Mouse (Mus musculus) c-Kit-positive CD71-negative TER-119-negative erythroid progenitor cells, embryonic 14.5 days (primary cell): ENCODE results near the gene Xylt1.

ENCODE experiments used
- DNase-seq: peaks from one replicate; pipeline ENCODE4 v3.0.0-alpha.2; 2013; ENCODE audit warnings: low read depth

Xylt1 gene

DNA sequence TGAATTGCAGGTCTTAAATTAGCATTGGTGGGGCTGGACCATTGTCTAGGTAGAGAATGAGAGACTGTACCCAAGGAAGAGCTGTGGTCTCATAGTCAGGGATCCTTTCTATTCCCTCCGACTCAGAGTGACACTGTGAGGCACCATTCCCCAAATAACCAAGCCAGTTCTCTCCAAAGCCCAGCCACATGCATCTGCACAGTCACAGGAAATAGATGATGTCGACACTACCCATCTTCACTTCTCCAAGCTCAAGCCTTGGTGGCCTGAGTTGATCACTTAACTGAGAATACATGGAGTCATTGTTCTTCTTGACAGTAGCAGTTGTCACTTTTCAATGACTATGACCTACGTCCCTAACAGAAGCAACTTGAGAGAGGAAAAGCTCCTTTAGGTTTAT is 100.6 kb downstream of the Xylt1 start:
- DNase-seq, result no peak

DNA sequence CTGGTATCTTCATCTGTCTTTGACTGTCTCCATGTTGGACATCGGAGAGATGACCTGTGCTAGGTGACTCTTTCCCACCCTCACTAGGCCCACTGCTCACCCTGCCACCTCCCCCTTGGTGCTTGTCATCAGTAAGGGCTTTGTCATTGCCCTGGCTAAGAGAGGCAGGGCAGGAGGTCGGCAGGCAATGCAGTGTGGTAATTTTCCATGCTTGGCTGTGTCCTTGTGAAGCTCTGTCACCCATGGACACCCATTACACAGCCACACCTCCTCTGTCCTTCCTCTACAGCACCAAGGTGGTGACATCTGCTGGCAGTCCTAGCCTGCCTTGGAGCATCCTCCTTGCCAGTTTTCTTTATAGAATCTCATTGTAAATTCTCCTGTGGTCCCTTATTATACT is 101.9 kb downstream of the Xylt1 start:
- DNase-seq, result no peak

DNA sequence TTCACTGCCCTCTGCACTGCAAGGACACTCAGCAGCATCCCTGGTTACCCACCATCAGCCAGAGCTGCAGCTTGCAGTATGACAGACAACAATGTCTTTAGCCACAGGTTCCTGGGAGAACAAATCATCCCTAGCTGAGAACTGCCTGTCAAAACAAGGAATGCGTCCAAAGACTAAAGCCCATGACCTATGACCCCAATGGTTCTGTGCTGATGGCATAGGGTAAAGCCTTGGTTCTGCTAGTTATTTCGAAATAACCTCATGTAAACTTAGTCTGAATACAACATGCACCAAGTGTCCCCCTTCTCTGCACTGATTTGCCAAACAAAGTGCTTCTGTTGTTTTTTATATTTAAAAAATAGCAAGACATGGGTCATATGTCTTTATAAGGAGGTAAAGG is 103.8 kb downstream of the Xylt1 start:
- no peak for DNase-seq

DNA sequence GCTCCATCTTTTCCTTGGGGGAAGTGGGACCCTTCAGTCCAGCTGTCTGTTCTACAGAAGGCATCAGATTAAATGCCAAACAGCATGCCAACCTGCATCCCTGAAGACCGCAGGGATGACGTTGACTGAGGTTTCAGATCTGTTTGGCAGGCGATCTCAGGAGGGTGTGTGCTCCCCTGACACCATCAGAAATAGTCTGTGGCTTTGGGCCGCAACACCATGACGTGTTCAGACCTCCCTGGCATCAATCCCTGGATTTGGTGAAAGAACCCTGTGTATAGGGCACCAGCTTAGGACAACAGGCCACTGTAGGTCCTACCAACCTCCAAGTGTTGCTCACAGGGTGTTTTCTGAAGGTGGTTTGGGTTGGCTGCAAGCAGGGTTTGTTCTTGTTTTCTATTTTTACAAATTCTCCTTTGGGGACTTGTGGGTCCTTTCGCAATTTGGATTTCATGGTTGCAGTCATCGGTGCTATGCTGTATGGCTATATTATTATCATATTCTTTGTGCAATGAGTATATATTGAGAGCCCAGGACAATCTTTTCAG is 104.3 kb downstream of the Xylt1 start:
- DNase-seq, result no peak

- no peak for DNase-seq
Observed at GRCm38 (mm10) chr7:117486425-117487172, 105.8 kb downstream of the Xylt1 start.

- DNase-seq, result no peak
Observed at GRCm38 (mm10) chr7:117487173-117487490, 106.4 kb downstream of the Xylt1 start.

- DNase-seq, result no peak
Observed at GRCm38 (mm10) chr7:117489973-117490372, 109.2 kb downstream of the Xylt1 start.

DNA sequence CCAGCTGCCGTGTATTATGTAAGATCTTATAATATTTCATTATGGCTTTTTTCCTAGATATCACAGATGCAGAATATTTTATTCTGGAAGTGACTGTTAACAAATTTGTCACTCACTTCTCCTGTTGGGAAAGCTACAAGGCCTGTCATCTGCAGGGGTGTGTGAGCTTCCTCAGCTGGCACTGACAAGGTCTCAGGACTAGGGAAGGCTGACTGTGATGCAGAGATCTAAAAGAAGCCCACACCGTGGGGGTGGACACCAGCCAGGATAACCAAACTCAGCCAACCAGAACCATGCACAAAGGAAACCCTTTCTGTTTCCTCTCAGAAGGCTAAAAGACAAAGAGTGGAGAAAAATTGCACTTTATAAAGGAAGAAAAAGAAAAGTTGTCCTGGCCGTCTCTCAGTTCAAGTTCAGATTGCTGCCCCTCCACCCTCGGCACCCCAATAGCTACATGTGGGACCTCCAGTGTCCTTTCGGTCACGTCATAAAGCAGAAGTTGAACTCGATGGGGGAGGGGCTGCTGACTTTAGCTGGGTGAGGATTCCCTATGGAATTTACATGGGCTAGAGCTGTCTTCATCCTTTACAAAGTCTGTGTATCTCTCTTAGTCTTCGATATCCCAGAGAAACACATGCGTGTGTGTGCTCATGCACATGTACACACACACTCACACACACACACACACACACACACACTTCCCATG is 109.9 kb downstream of the Xylt1 start:
- DNase-seq, result no peak

- DNase-seq, result no peak
Observed at GRCm38 (mm10) chr7:117491495-117491894, 110.7 kb downstream of the Xylt1 start.

- no peak for DNase-seq
Observed at GRCm38 (mm10) chr7:117494210-117494609, 113.4 kb downstream of the Xylt1 start.

DNA sequence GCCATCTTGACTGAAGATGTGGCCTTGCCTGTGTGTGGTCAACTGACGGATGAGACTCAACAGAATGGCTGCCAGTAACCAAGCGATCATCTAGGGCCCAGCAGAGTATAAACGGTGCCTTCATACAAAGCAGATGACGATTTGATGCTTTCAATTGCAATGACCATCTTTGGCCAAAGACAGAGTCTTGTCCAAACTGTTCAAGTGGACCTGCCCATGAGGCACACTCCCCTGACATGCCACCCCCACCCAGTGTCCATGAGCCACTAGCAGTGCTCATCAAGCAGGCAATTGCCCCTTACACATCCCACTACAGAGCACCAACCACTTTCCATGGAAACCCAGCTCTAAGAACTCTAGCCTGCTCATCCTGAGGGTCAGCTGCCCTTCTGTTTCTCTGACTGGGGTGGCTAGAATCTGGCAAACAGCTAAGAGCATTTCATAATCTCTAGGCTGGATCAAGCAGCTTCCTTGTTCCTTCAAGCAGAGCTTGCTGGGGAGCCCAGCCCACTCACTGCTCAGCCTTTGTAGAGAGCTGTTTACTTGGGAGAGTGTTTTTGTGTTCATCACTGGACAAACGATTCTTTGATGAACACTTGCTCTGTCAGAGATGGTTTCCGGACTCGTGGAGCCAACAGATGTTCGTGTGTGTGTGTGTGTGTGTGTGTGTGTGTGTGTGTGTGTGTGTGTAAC is 114.0 kb downstream of the Xylt1 start:
- DNase-seq, result no peak

DNA sequence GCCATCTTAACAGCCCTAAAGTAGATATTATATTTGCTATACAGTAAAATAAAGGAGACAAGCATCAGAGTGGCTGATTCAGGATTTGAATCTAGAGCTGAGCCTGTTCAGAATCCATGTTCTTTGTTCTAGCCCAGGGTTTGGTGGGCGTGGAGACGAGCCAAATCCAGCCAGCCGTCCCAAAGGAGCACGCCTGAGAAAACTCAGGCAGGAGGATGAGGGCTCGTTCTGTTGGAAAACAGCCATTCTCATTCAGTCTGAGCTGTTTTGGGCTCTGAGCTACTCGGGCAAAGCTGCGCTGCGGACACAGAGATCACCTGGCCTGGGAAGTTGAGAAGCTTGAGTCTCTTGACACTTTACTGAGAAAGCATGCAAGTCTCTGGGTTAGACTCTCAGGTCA is 115.0 kb downstream of the Xylt1 start:
- DNase-seq, result no peak

DNA sequence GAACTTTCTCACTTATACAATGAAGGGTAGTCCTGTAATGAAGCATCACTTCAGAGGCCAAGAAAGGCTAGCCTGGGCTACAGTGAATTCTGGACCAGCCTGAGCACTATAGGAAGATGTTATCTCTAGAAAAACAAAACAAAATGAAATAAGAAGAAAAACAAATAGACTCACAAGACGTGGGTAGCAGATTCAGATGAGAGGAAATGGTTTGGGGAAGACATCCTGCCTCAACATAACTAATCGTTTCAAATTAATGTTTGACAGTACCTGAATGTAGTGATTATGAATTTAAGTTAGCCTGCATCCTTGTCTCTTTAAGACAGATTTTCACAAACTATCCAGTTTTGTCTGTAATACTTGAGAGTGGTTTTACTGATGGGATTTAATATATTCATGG is 117.4 kb downstream of the Xylt1 start:
- no peak for DNase-seq

DNA sequence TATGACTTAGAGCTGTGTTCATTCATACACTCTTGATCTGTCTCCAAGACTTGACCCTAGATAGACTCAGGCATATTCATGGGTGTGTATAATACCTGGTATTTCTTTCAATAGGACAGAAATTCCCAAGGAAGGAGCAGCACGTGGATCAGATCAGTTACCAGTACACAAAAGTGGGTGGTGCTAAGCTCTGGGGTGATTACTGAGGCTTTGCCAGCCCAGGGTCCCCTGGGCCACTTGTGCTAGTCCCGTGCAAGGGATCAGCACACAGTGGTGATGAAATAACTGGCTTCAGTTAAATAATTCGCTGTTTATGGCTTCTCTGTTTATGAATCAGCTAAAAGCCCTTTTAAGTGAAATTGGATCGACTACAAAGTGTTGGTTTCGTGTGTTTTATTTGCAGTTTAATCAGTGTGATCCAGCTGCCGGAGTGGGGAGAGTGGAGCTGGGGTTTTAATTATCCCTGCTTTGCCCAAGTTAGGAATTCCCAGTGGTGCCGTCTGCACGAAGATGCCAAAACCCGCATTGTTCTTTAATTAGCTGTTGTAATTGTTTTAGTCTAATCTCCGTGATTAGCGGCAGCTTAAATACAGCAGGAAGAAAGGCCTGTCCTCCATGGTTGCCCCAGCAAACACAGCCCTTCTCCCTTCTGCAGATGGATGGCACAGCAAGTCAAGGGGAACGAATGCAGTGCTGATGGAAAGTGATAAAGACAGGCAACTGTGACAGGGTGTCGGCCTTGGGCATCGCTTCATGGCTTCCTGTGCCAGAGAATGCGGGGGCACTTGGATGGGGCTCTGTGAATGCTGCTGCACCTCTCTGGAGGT is 120.8 kb downstream of the Xylt1 start:
- DNase-seq, result no peak

- no peak for DNase-seq
Observed at GRCm38 (mm10) chr7:117502415-117502814, 121.6 kb downstream of the Xylt1 start.

GRCm38 (mm10) chr7:117503714-117504113 is 122.9 kb downstream of the Xylt1 start:
- no peak for DNase-seq

- DNase-seq, result no peak
Observed at GRCm38 (mm10) chr7:117505791-117506190, 125.0 kb downstream of the Xylt1 start.

- DNase-seq, result no peak
Observed at GRCm38 (mm10) chr7:117507351-117507750, 126.6 kb downstream of the Xylt1 start.

- DNase-seq, result no peak
Observed at GRCm38 (mm10) chr7:117508090-117508489, 127.3 kb downstream of the Xylt1 start.

- DNase-seq, result no peak
Observed at GRCm38 (mm10) chr7:117510113-117510512, 129.3 kb downstream of the Xylt1 start.

- DNase-seq, result no peak
Observed at GRCm38 (mm10) chr7:117512301-117512700, 131.5 kb downstream of the Xylt1 start.

GRCm38 (mm10) chr7:117515794-117516193 is 135.0 kb downstream of the Xylt1 start:
- no peak for DNase-seq
